Mouse (Mus musculus) embryonic fibroblast, embryonic 13.5 days (primary cell): Measurements from ENCODE around the gene Gcsam.

Source experiments
- CTCF ChIP-seq: IDR thresholded peaks from 2 replicates; pipeline ENCODE4 v1.5.1; 2011; ENCODE audit warnings: mild to moderate bottlenecking, control low read depth, low read length, moderate library complexity, borderline replicate concordance; ENCODE audit not compliant: insufficient read depth
- POLR2A ChIP-seq: IDR thresholded peaks from 2 replicates; pipeline ENCODE4 v1.6.1; 2011; ENCODE audit warnings: low read depth, mild to moderate bottlenecking, control low read depth, low read length, moderate library complexity

DNA sequence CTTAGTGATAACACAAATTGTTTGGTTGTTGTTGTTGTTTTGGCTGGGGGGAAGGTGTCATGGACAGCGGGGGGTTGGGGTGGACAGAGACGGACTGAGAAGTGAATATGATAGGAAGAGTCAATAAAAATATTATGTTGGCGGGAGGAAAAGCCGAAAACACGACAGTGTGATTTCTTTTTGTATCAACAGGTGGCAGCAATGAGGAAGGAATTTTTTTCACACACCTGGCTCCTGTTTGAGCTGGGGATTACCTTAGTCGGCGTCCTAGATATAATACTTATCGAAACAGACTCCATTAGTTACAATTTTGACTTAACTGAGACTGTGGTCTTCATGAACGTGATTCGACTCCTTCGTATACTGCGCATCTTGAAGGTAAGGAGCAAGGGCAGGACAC, 30.3 kb upstream of the Gcsam start:
- no peak for TF ChIP-seq CTCF
- TF ChIP-seq POLR2A = no peak
